Mouse (Mus musculus): Measurements from ENCODE around the gene Ltbr. TPM values are rescaled to one million over a fixed set of nuclear protein-coding genes. Genes with fewer than 3 reads are reported as not detected.
"Not testable (repeated sequence)": the region's sequence is repeated elsewhere in the genome, so short reads cannot be mapped to it uniquely, and the experiment has no call there.

Gene Ltbr
- polyA plus RNA-seq, 1 experiment = 23.2 TPM

DNA sequence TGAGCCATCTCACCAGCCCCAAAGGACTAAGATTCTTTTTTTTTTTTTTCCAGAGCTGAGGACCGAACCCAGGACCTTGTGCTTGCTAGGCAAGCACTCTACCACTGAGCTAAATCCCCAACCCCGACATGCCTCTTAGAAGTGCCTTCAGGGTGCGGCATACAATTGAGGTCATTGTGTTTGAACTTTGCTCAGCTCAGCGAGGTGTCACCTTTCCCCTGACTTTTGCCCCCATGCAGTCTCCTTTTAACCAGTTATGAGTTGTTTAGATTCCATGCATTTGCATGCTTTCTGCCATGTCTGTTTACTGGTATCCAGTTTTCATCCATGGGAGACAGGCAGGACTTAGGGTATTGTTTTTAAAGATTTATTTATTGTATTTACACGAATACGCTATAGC is 44.9 kb downstream of the Ltbr start:
- TF ChIP-seq POLR2A (IDR thresholded peaks at IDR 0.05; ENCODE audit: borderline replicate concordance, control insufficient read depth, low read depth, low read length) (no peak), CTCF (IDR thresholded peaks at IDR 0.05; ENCODE audit: control insufficient read depth, insufficient read depth, low read length) (no peak)
- H3K4me3 ChIP-seq (replicated peaks; ENCODE audit: control insufficient read depth, low read depth, low read length) = no peak overlapping the region
- WGBS = 79% methylated on average over 6 of the region's 6 CpGs
- H3K4me1 ChIP-seq (ENCODE audit: control insufficient read depth, insufficient read depth, low read length) = no peaks in the 10 kb centered on the region
- H3K27ac ChIP-seq (ENCODE audit: control insufficient read depth, insufficient read depth, low read depth, low read length, poor library complexity) = no peak overlapping the region

DNA sequence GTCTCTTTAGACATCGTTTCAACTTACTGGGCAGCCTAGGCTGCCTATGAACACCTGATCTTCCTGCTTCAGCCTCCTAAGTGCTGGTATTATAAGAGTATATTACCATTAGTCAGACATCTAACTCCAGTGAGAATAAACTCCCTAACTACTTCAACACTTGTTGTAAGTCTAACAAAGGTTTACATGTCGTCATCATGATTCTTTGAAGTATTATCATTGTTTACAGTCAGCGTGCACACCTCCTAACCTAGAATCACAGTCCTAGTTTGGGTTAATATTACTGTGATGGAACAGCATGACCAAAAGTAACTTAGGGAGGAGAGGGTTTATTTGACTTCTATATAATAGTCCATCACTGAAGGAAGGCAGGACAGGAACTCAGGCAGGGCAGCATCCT is 46.2 kb downstream of the Ltbr start:
- Histone ChIP-seq H3K4me1 (ENCODE audit: control insufficient read depth, insufficient read depth, low read length) (no peaks in the 10 kb centered on the region), H3K4me3 (replicated peaks; ENCODE audit: control insufficient read depth, low read depth, low read length) (no peak overlapping the region), H3K27ac (ENCODE audit: control insufficient read depth, insufficient read depth, low read depth, low read length, poor library complexity) (no peak overlapping the region)
- TF ChIP-seq CTCF (IDR thresholded peaks at IDR 0.05; ENCODE audit: control insufficient read depth, insufficient read depth, low read length) (no peak), POLR2A (IDR thresholded peaks at IDR 0.05; ENCODE audit: borderline replicate concordance, control insufficient read depth, low read depth, low read length) (no peak)
- 75% methylated on average over 3 of the region's 3 CpGs for WGBS

DNA sequence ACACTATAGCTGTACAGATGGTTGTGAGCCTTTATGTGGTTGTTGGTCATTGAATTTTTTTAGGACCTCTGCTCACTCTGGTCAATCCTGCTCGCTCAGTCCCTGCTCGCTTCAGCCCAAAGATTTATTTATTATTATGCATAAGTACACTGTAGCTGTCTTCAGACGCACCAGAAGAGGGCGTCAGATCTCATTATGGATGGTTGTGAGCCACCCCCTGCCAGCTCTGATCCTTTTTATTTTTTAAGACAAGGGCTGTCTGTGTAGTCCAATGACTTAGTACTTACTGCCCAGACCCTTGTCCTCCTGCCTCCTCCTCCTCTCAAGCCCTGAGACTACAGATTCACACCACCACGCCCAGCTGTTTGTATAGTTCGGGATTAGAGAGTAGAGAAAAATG is 47.1 kb downstream of the Ltbr start:
- 67% methylated on average over 6 of the region's 6 CpGs for WGBS
- H3K27ac ChIP-seq (ENCODE audit: control insufficient read depth, insufficient read depth, low read depth, low read length, poor library complexity); H3K4me1 ChIP-seq (ENCODE audit: control insufficient read depth, insufficient read depth, low read length); H3K4me3 ChIP-seq (replicated peaks; ENCODE audit: control insufficient read depth, low read depth, low read length): not testable (repeated sequence)

DNA sequence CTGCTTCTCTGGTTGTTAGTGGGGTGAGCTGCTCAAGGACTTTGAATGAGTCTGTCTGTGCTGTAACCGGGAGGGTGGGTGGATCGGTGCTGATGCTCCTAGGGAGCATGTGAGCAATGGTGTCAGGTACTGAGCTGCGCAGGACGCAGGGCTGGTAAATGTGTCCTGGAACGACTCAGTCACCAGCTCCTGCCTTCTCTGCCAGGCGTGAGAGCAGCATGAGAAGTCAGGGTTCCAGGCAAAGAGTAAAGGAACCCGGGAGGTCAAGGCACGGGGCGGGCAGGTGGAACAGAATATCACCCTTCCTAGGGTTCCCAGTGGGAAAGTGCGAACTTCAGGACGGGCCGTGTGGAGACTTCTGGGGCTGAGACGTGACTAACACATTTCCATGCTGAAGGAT is 47.6 kb downstream of the Ltbr start:
- TF ChIP-seq POLR2A (IDR thresholded peaks at IDR 0.05; ENCODE audit: borderline replicate concordance, control insufficient read depth, low read depth, low read length) (no peak), CTCF (IDR thresholded peaks at IDR 0.05; ENCODE audit: control insufficient read depth, insufficient read depth, low read length) (no peak)
- Histone ChIP-seq H3K27ac (ENCODE audit: control insufficient read depth, insufficient read depth, low read depth, low read length, poor library complexity) (no peak overlapping the region), H3K4me1 (ENCODE audit: control insufficient read depth, insufficient read depth, low read length) (no peaks in the 10 kb centered on the region), H3K4me3 (replicated peaks; ENCODE audit: control insufficient read depth, low read depth, low read length) (no peak overlapping the region)
- WGBS = 81% methylated on average over 13 of the region's 13 CpGs

DNA sequence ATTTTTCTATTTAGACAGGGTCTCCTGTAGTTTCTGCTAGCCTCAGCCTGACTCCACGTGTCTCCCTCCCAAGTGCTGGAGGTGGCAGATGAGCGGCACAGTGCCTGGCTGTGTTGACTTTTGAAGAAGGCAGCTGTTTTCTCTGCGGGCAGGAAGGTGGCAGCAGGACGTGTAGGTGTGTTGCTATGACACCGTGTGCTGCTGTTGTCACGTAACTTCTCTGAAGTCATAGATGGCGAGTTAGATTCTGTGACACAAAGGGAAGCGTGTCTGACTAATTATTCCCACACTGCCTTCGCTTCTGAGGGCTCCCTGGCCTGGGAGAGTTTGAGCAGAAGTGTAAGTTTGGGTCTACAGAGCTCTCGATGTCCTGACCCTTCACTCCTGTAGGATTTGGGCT is 48.4 kb downstream of the Ltbr start:
- no peak overlapping the region for H3K4me3 ChIP-seq (replicated peaks; ENCODE audit: control insufficient read depth, low read depth, low read length)
- no peak overlapping the region for H3K27ac ChIP-seq (ENCODE audit: control insufficient read depth, insufficient read depth, low read depth, low read length, poor library complexity)
- H3K4me1 ChIP-seq (ENCODE audit: control insufficient read depth, insufficient read depth, low read length) = no peaks in the 10 kb centered on the region
- TF ChIP-seq POLR2A (IDR thresholded peaks at IDR 0.05; ENCODE audit: borderline replicate concordance, control insufficient read depth, low read depth, low read length) = no peak
- TF ChIP-seq CTCF (IDR thresholded peaks at IDR 0.05; ENCODE audit: control insufficient read depth, insufficient read depth, low read length) = no peak
- WGBS = 25% methylated on average over 10 of the region's 10 CpGs

DNA sequence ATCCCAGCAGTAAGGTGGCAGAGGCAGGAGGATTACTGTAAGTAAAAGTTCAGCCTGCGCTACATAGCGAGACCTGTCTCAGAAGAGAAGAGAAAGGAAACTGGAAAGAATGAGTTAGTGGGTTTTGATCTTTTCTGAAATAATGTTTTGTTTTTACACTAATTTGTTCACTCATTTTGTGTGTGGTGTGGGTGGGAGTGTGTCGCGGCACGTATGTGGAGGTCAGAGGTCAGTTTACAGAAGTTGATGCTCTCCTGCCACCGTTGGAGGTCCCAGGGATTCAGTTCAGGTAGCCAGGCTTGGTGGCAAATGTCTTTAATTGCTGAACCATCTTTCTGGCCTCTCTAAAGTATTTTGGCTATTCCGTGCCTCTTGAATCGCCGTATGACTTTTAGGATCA is 49.5 kb downstream of the Ltbr start:
- 80% methylated on average over 9 of the region's 9 CpGs for WGBS
- Histone ChIP-seq H3K4me3 (replicated peaks; ENCODE audit: control insufficient read depth, low read depth, low read length) (no peak overlapping the region), H3K27ac (ENCODE audit: control insufficient read depth, insufficient read depth, low read depth, low read length, poor library complexity) (no peak overlapping the region), H3K4me1 (ENCODE audit: control insufficient read depth, insufficient read depth, low read length) (no peaks in the 10 kb centered on the region)
- TF ChIP-seq POLR2A (IDR thresholded peaks at IDR 0.05; ENCODE audit: borderline replicate concordance, control insufficient read depth, low read depth, low read length) = no peak
- TF ChIP-seq CTCF (IDR thresholded peaks at IDR 0.05; ENCODE audit: control insufficient read depth, insufficient read depth, low read length) = no peak

DNA sequence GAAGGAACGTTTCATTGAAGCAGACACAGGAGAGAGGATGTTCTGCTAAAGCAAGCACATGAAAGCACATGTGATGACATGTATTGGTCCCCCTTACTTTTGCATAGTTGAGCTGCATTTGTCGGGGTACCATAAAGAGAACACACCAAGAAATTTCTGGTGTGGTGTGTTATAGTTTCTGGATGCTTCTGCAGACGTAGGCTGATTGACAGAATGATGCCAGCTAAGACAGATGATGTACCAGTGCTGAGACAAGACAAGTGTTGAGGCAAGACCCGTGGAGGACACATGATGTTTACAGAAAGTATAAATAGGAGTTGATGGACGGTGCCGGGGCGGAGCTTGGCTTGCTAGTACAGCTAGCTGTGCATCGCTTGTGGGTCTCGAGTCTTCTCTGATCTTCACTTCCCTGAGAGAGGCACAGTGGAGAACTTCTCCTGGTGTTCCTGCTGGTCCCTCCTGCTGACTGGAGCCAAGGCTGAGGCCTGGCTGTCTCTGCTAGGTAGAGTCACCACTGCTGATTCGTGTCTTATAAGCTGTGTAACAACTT is 53.6 kb downstream of the Ltbr start:
- WGBS = 76% methylated on average over 10 of the region's 10 CpGs
- no peak for TF ChIP-seq POLR2A (IDR thresholded peaks at IDR 0.05; ENCODE audit: borderline replicate concordance, control insufficient read depth, low read depth, low read length)
- no peak for TF ChIP-seq CTCF (IDR thresholded peaks at IDR 0.05; ENCODE audit: control insufficient read depth, insufficient read depth, low read length)
- Histone ChIP-seq H3K4me3 (replicated peaks; ENCODE audit: control insufficient read depth, low read depth, low read length) (no peak overlapping the region), H3K27ac (ENCODE audit: control insufficient read depth, insufficient read depth, low read depth, low read length, poor library complexity) (no peak overlapping the region), H3K4me1 (ENCODE audit: control insufficient read depth, insufficient read depth, low read length) (no peaks in the 10 kb centered on the region; the same call in 1 of the 2 replicates)

Other genes starting within 250 kb of the Ltbr start
- gene Lpar5, start 246.0 kb downstream of the Ltbr start, polyA plus RNA-seq (2011; ENCODE audit: insufficient read depth, insufficient read length, low replicate concordance, missing spikeins) = not detected in 2 replicates
- gene Chd4, start 217.9 kb downstream of the Ltbr start, polyA plus RNA-seq (2011; ENCODE audit: insufficient read depth, insufficient read length, low replicate concordance, missing spikeins) = 66.8 and 106 TPM in 2 replicates
- 12.5 and 25.7 TPM in 2 replicates for gene Nop2, start 182.0 kb downstream of the Ltbr start, polyA plus RNA-seq (2011; ENCODE audit: insufficient read depth, insufficient read length, low replicate concordance, missing spikeins)
- gene Iffo1, start 168.6 kb downstream of the Ltbr start, polyA plus RNA-seq (2011; ENCODE audit: insufficient read depth, insufficient read length, low replicate concordance, missing spikeins) = 21.0 and 39.0 TPM in 2 replicates
- gene Gapdh, start 147.4 kb downstream of the Ltbr start, polyA plus RNA-seq (2011; ENCODE audit: insufficient read depth, insufficient read length, low replicate concordance, missing spikeins) = 40.4 and 98.2 TPM in 2 replicates
- gene Ncapd2, start 122.2 kb downstream of the Ltbr start, polyA plus RNA-seq (2011; ENCODE audit: insufficient read depth, insufficient read length, low replicate concordance, missing spikeins) = 314 and 361 TPM in 2 replicates
- gene Mrpl51, start 122.1 kb downstream of the Ltbr start, polyA plus RNA-seq (2011; ENCODE audit: insufficient read depth, insufficient read length, low replicate concordance, missing spikeins) = 153 and 193 TPM in 2 replicates
- 11.3 and 32.6 TPM in 2 replicates for gene Vamp1, start 98.3 kb downstream of the Ltbr start, polyA plus RNA-seq (2011; ENCODE audit: insufficient read depth, insufficient read length, low replicate concordance, missing spikeins)
- 4.1 and 6.2 TPM in 2 replicates for gene Tapbpl, start 82.0 kb downstream of the Ltbr start, polyA plus RNA-seq (2011; ENCODE audit: insufficient read depth, insufficient read length, low replicate concordance, missing spikeins)
- gene Cd27, start 76.9 kb downstream of the Ltbr start, polyA plus RNA-seq (2011; ENCODE audit: insufficient read depth, insufficient read length, low replicate concordance, missing spikeins) = 7.0 and 10.7 TPM in 2 replicates
- gene Tuba3a, start 27.8 kb downstream of the Ltbr start, polyA plus RNA-seq (2011; ENCODE audit: insufficient read depth, insufficient read length, low replicate concordance, missing spikeins) = not detected in 2 replicates
- 1.7 and 5.6 TPM in 2 replicates for gene Scnn1a, start 6.8 kb upstream of the Ltbr start, polyA plus RNA-seq (2011; ENCODE audit: insufficient read depth, insufficient read length, low replicate concordance, missing spikeins)
- 18.4 and 63.5 TPM in 2 replicates for gene Tnfrsf1a, start 35.5 kb upstream of the Ltbr start, polyA plus RNA-seq (2011; ENCODE audit: insufficient read depth, insufficient read length, low replicate concordance, missing spikeins)
- gene Plekhg6, start 66.9 kb upstream of the Ltbr start, polyA plus RNA-seq (2011; ENCODE audit: insufficient read depth, insufficient read length, low replicate concordance, missing spikeins) = 0.45 TPM in 1 of 2 replicates, not detected in the other
- 60.4 and 90.4 TPM in 2 replicates for gene Cd9, start 180.9 kb upstream of the Ltbr start, polyA plus RNA-seq (2011; ENCODE audit: insufficient read depth, insufficient read length, low replicate concordance, missing spikeins)
- 83.1 and 147 TPM in 2 replicates for gene Vwf, start 232.9 kb upstream of the Ltbr start, polyA plus RNA-seq (2011; ENCODE audit: insufficient read depth, insufficient read length, low replicate concordance, missing spikeins)

Data from bone marrow, adult 2 months (tissue).